Comparison of ENCODE assay signal across 8 mouse cellular contexts in genomic region chr14:120477288-120477981, GRCm38 (mm10). TPM values are rescaled to one million over a fixed set of nuclear protein-coding genes. Genes with fewer than 3 reads are reported as not detected.
DNase-seq lines count a peak whose midpoint lies in the region; ATAC-seq lines count a peak whose summit lies in the region.

No protein-coding gene starts in this region.

- under 1% methylated on average over 46 of the region's 46 CpGs for WGBS in heart, embryonic 10.5 days
- under 1% methylated on average over 43 of the region's 46 CpGs for WGBS in kidney, embryonic 15.5 days
- WGBS in stomach, embryonic 14.5 days, result 0% methylated on average over 46 of the region's 46 CpGs

- no peaks in the 10 kb centered on the region for H3K27me3 ChIP-seq in heart, embryonic 10.5 days (ENCODE audit: insufficient read depth, poor library complexity, severe bottlenecking)
- H3K27me3 ChIP-seq in kidney, embryonic 15.5 days, result no peaks in the 10 kb centered on the region
- no peaks in the 10 kb centered on the region for H3K27me3 ChIP-seq in stomach, embryonic 14.5 days (ENCODE audit: control insufficient read depth, insufficient read depth, low read length)

- H3K9me3 ChIP-seq in heart, embryonic 10.5 days, result no peaks in the 10 kb centered on the region
- no peaks in the 10 kb centered on the region for H3K9me3 ChIP-seq in kidney, embryonic 15.5 days (replicated peaks)
- no peaks in the 10 kb centered on the region for H3K9me3 ChIP-seq in stomach, embryonic 14.5 days (ENCODE audit: control insufficient read depth, low read depth, low read length)

- ATAC-seq in erythroblast, adult 5-6 weeks (replicated peaks; ENCODE audit: low FRiP score, poor library complexity, severe bottlenecking), result peak; percentile 84
- peak; percentile 96 for ATAC-seq in kidney, embryonic 15.5 days (replicated peaks; ENCODE audit: low FRiP score)
- peak; percentile 82 for ATAC-seq in monocyte, adult 5-6 weeks (replicated peaks; ENCODE audit: insufficient number of reproducible peaks, low FRiP score, low TSS enrichment, poor library complexity, severe bottlenecking)
- ATAC-seq in stomach, embryonic 14.5 days (ENCODE audit: insufficient number of reproducible peaks, insufficient read depth, low FRiP score, low read depth), result peak; percentile 95

- peak; percentile 98 for DNase-seq in CD4-positive helper T cell, adult 2 months (ENCODE audit: low read depth, low spot score)
- DNase-seq in brain, adult 2 months (ENCODE audit: low read depth, low spot score), result peak; percentile 100
- DNase-seq in heart, embryonic 10.5 days (ENCODE audit: low spot score), result peak; percentile 99
- peak; percentile 96 for DNase-seq in liver

- peak overlapping the region; percentile 79 for H3K4me3 ChIP-seq in heart, embryonic 10.5 days
- peak overlapping the region; percentile 88 for H3K4me3 ChIP-seq in kidney, embryonic 15.5 days (replicated peaks)
- peak overlapping the region; percentile 82 for H3K4me3 ChIP-seq in stomach, embryonic 14.5 days (ENCODE audit: low read depth, low read length)

- H3K4me2 ChIP-seq in kidney, embryonic 15.5 days, result peak overlapping the region; percentile 86
- peak overlapping the region; percentile 41 for H3K4me2 ChIP-seq in stomach, embryonic 14.5 days (replicated peaks; ENCODE audit: low read depth, low read length)

- peaks cover 5% of the 10 kb centered on the region; the same call in 1 of the 2 replicates for H3K36me3 ChIP-seq in heart, embryonic 10.5 days
- peaks cover 5% of the 10 kb centered on the region; the same call in 1 of the 2 replicates for H3K36me3 ChIP-seq in kidney, embryonic 15.5 days
- no peaks in the 10 kb centered on the region for H3K36me3 ChIP-seq in stomach, embryonic 14.5 days (ENCODE audit: control insufficient read depth, insufficient read depth, low read length)

- peak overlapping the region; percentile 66 for H3K9ac ChIP-seq in kidney, embryonic 15.5 days
- peak overlapping the region; percentile 60 for H3K9ac ChIP-seq in stomach, embryonic 14.5 days (replicated peaks; ENCODE audit: low read depth, low read length)

- peak overlapping the region; percentile 94 for H3K27ac ChIP-seq in heart, embryonic 10.5 days
- H3K27ac ChIP-seq in kidney, embryonic 15.5 days, result peak overlapping the region; percentile 98
- H3K27ac ChIP-seq in stomach, embryonic 14.5 days (ENCODE audit: low read length), result peak overlapping the region; percentile 91

- H3K4me1 ChIP-seq in heart, embryonic 10.5 days, result no peaks in the 10 kb centered on the region
- peaks cover 24% of the 10 kb centered on the region for H3K4me1 ChIP-seq in kidney, embryonic 15.5 days
- H3K4me1 ChIP-seq in stomach, embryonic 14.5 days (ENCODE audit: control insufficient read depth, insufficient read depth, low read length), result peaks cover 9% of the 10 kb centered on the region

RNA-seq across cellular contexts. Expression of gene Rap2a, which starts 0.8 kb away (rescaled TPM):
- 3.5 and 9.8 TPM in 2 replicates for total RNA-seq in erythroblast, adult 5-6 weeks (2015; ENCODE audit: low replicate concordance)
- total RNA-seq in erythroblast, adult 5-6 weeks (2017; ENCODE audit: low replicate concordance), result 0.98 and 4.1 TPM in 2 replicates
- 11.7 and 12.9 TPM in 2 replicates for polyA plus RNA-seq in heart, embryonic 10.5 days (2016; fragmentation: Nextera tagmentation; extraction: Ambion mirVana)
- 14.6 and 16.2 TPM in 2 replicates for polyA plus RNA-seq in kidney, embryonic 15.5 days (2015; fragmentation: Nextera tagmentation; extraction: Ambion mirVana)
- 28.7 to 43.3 TPM (median 38.8 TPM) in 3 replicates for total RNA-seq in monocyte, adult 5-6 weeks (2017)
- polyA plus RNA-seq in stomach, embryonic 14.5 days (2014; fragmentation: Nextera tagmentation; extraction: Ambion mirVana), result 11.9 and 13.0 TPM in 2 replicates

Comparison
In these comparisons a context has a peak if more than half of its experiments do, and no peak if none do; other contexts are left out.
1. Peak in every context shown above with its lines: DNase-seq, ATAC-seq, H3K4me3 ChIP-seq and H3K27ac ChIP-seq.